Mouse (Mus musculus) lung, embryonic 16.5 days (tissue): ENCODE data around the gene Frmd4a. TPM values are rescaled to one million over a fixed set of nuclear protein-coding genes. Genes with fewer than 3 reads are reported as not detected.

Source experiments
- ATAC-seq: fragments of 200-750 bp; cut with Nextera tagmentation; 2 replicates; pipeline ENCODE4 v1.8.0; 2017; ENCODE audit warnings: low read depth, mild to moderate bottlenecking, moderate library complexity
- H3K27ac ChIP-seq: fragments of 300-500 bp; sonication (generic); 2 replicates; pipeline ENCODE4 v1.5.1; 2014; ENCODE audit warnings: mild to moderate bottlenecking, control low read depth, low read length
- H3K27me3 ChIP-seq: fragments of 300-500 bp; sonication (generic); 2 replicates; pipeline ENCODE4 v1.6.1; 2014; ENCODE audit warnings: low read depth, low read length, mixed read lengths; ENCODE audit not compliant: control insufficient read depth, insufficient read depth
- H3K36me3 ChIP-seq: fragments of 300-500 bp; sonication (generic); 2 replicates; pipeline ENCODE4 v1.6.1; 2014; ENCODE audit warnings: low read length; ENCODE audit not compliant: control insufficient read depth, insufficient read depth
- H3K4me1 ChIP-seq: fragments of 300-500 bp; sonication (generic); replicated peaks from 2 replicates; pipeline ENCODE4 v1.6.1; 2014; ENCODE audit warnings: low read length, mixed read lengths; ENCODE audit not compliant: control insufficient read depth, insufficient read depth
- H3K4me2 ChIP-seq: fragments of 300-500 bp; sonication (generic); 2 replicates; pipeline ENCODE4 v1.6.1; 2014; ENCODE audit warnings: low read depth, low read length, control low read depth
- H3K4me3 ChIP-seq: fragments of 300-500 bp; sonication (generic); 2 replicates; pipeline ENCODE4 v1.5.1; 2014; ENCODE audit warnings: mild to moderate bottlenecking, low read length, control low read depth
- H3K9ac ChIP-seq: fragments of 300-500 bp; sonication (generic); 2 replicates; pipeline ENCODE4 v1.6.1; 2014; ENCODE audit warnings: low read length, control low read depth
- H3K9me3 ChIP-seq: fragments of 300-500 bp; sonication (generic); 2 replicates; pipeline ENCODE4 v1.6.1; 2016; ENCODE audit warnings: low read length; ENCODE audit not compliant: control insufficient read depth
- WGBS: fragments of 180-500 bp; shearing (Covaris S2); extraction: QIAGEN DNeasy Blood & Tissue Kit; methylation state at CpG from one replicate; pipeline ENCODE4 v1.1.7; 2014; 5-methylcytosine and 5-hydroxymethylcytosine counted together
- polyA plus RNA-seq: library from polyadenylated mRNA; unstranded; fragments of >200 nt; fragmentation: Nextera tagmentation; extraction: Ambion mirVana; gene quantifications from 2 replicates; pipeline ENCODE4 v1.2.1, GENCODE M21; 2015

Frmd4a gene
- polyA plus RNA-seq, 1 experiment from 2014 or later, result 29.1 TPM

DNA sequence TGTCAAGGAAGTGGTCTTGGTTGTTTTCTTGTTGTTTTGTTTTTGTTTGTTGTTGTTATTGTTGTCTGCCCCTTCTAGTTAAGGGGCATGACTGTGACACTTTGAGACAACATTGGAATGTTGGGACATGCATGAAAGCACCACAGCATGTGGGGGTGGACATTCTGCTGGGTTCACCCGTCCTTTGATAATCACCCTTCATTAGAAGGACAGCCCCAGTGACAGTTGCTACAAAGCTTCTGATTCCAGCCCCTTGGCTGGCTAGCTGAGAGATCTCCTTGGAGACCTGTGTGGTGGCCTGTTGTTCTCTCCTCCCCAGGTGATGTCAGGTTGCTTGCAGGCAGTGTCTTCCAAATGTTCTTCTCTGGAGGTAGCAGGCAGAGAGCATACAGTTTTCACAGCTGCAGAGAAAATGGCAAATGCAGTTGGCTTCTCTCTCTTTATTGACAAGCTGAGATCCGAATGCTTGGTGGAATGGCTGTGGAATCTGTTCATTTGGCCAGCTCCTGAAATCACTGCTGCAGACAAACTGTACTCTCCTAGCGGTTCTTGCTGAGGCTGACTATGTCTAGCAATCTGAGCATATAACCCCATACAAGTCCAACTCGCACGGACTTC, 136.6 kb downstream of the Frmd4a start:
- Histone ChIP-seq H3K4me1 (0 out of 2 replicates have a peak, but pooled peaks cover 2% of the 10 kb centered on the region), H3K4me2 (no peak overlapping the region), H3K9me3 (no peaks in the 10 kb centered on the region), H3K27me3 (no peaks in the 10 kb centered on the region; the same call in 1 of the 2 replicates), H3K9ac (no peak overlapping the region), H3K36me3 (no peaks in the 10 kb centered on the region), H3K4me3 (no peak overlapping the region), H3K27ac (no peak overlapping the region)
- 66% methylated on average over 5 of the region's 5 CpGs for WGBS
- ATAC-seq, result no peak

- 0 out of 2 replicates have a peak, but pooled peaks cover 2% of the 10 kb centered on the region for H3K4me1 ChIP-seq
- no peaks in the 10 kb centered on the region for H3K9me3 ChIP-seq
- H3K9ac ChIP-seq, result no peak overlapping the region
- no peak overlapping the region for H3K4me2 ChIP-seq
- H3K27me3 ChIP-seq, result no peaks in the 10 kb centered on the region; the same call in 1 of the 2 replicates
- H3K4me3 ChIP-seq, result no peak overlapping the region
- no peak for ATAC-seq
- 86% methylated on average over 4 of the region's 4 CpGs for WGBS
- H3K27ac ChIP-seq, result no peak overlapping the region
- H3K36me3 ChIP-seq, result no peaks in the 10 kb centered on the region
These were observed 137.1 kb downstream of the Frmd4a start for GRCm38 (mm10) chr2:4154654-4155047.

GRCm38 (mm10) chr2:4155406-4155805, 137.9 kb downstream of the Frmd4a start:
- no peak overlapping the region for H3K27ac ChIP-seq
- 0 out of 2 replicates have a peak, but pooled peaks cover 2% of the 10 kb centered on the region for H3K4me1 ChIP-seq
- no peak for ATAC-seq
- no peak overlapping the region for H3K4me3 ChIP-seq
- no peaks in the 10 kb centered on the region for H3K36me3 ChIP-seq
- H3K27me3 ChIP-seq, result no peaks in the 10 kb centered on the region; the same call in 1 of the 2 replicates
- no peaks in the 10 kb centered on the region for H3K9me3 ChIP-seq
- H3K4me2 ChIP-seq, result no peak overlapping the region
- no peak overlapping the region for H3K9ac ChIP-seq

DNA sequence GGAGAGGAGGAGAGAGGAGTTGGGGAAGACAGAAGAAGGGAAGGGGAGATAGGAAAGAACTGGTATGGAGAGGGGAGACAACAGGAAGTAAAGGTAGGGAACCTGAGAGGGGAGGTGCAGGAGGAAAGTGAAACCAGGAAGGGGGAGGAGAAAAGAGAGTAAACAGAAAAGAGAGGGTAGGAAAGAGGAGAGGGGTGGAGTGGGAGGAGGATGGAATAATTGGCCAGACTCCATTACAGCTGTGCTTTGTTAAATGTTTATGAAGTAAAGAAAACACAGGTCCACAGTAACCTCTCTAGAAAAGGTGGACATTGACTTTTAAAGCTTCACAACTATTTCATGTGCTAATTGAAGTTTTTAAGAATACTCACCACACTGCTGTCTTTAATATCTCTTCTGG, 139.0 kb downstream of the Frmd4a start:
- ATAC-seq, result no peak
- H3K4me1 ChIP-seq, result 0 out of 2 replicates have a peak, but pooled peaks cover 2% of the 10 kb centered on the region
- H3K4me3 ChIP-seq, result no peak overlapping the region
- no peak overlapping the region for H3K4me2 ChIP-seq
- H3K9me3 ChIP-seq, result no peaks in the 10 kb centered on the region
- no peak overlapping the region for H3K27ac ChIP-seq
- no peak overlapping the region for H3K9ac ChIP-seq
- H3K27me3 ChIP-seq, result no peaks in the 10 kb centered on the region; the same call in 1 of the 2 replicates
- no peaks in the 10 kb centered on the region for H3K36me3 ChIP-seq

GRCm38 (mm10) chr2:4157396-4157795, 139.9 kb downstream of the Frmd4a start:
- Histone ChIP-seq H3K4me1 (0 out of 2 replicates have a peak, but pooled peaks cover 2% of the 10 kb centered on the region), H3K27ac (no peak overlapping the region), H3K4me3 (no peak overlapping the region), H3K4me2 (no peak overlapping the region), H3K9me3 (no peaks in the 10 kb centered on the region), H3K27me3 (no peaks in the 10 kb centered on the region), H3K9ac (no peak overlapping the region), H3K36me3 (no peaks in the 10 kb centered on the region)
- no peak for ATAC-seq
- 80% methylated on average over 4 of the region's 4 CpGs for WGBS

- H3K27me3 ChIP-seq, result no peaks in the 10 kb centered on the region
- H3K4me1 ChIP-seq, result no peaks in the 10 kb centered on the region
- H3K36me3 ChIP-seq, result no peaks in the 10 kb centered on the region
- H3K4me3 ChIP-seq, result no peak overlapping the region
- H3K9me3 ChIP-seq, result no peaks in the 10 kb centered on the region
- no peak for ATAC-seq
- H3K27ac ChIP-seq, result no peak overlapping the region
- no peak overlapping the region for H3K4me2 ChIP-seq
- 70% methylated on average over 15 of the region's 15 CpGs for WGBS
- H3K9ac ChIP-seq, result no peak overlapping the region
These were observed 142.2 kb downstream of the Frmd4a start for GRCm38 (mm10) chr2:4159574-4160203.

DNA sequence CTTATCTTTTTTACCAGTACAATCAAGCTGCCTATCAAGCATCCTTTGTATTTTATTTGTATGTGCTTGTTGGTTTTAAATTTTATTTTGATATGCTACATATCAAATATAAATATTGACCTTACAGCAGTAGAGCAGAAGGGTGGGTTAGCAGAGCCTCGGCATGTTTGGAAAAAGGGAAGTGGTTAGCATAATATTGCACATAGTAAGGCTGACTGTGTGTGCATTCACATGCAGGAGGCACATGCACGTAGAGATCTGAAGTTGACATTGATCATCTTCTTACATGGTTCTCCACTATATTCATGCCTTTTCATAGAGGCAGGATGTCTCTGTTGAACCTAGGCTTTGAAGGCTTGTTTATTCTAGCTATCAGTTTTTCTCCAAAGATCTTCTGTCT, 148.7 kb downstream of the Frmd4a start:
- H3K36me3 ChIP-seq, result no peaks in the 10 kb centered on the region
- H3K9ac ChIP-seq, result no peak overlapping the region
- no peak overlapping the region for H3K4me2 ChIP-seq
- WGBS, result 70% methylated on average over 2 of the region's 2 CpGs
- H3K27me3 ChIP-seq, result no peaks in the 10 kb centered on the region
- no peaks in the 10 kb centered on the region for H3K9me3 ChIP-seq
- H3K27ac ChIP-seq, result no peak overlapping the region
- no peaks in the 10 kb centered on the region for H3K4me1 ChIP-seq
- ATAC-seq, result no peak
- no peak overlapping the region for H3K4me3 ChIP-seq

DNA sequence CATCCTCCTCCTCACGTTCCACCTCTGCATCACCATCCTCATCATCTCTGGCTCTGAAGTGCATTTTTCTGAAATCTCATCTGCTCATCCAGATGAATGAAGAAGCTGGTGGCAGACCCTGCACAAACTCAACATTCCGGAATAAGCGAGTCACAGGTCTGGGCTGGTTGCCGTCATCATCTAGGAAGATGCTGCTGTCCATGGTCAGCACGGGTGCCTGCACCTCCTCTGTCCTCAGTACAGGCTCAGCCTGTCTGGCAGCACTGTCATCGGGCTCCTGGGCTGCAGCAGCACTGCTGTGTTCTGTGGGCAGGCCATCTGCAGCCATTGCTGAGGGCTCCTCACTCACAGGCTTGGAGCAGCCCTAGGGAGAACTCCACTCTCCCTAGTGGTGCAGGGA, 149.6 kb downstream of the Frmd4a start:
- Histone ChIP-seq H3K9ac (no peak overlapping the region), H3K9me3 (no peaks in the 10 kb centered on the region), H3K27me3 (no peaks in the 10 kb centered on the region), H3K4me3 (no peak overlapping the region), H3K4me2 (no peak overlapping the region), H3K27ac (no peak overlapping the region), H3K36me3 (no peaks in the 10 kb centered on the region), H3K4me1 (no peaks in the 10 kb centered on the region)
- ATAC-seq, result no peak
- 83% methylated on average over 6 of the region's 6 CpGs for WGBS

DNA sequence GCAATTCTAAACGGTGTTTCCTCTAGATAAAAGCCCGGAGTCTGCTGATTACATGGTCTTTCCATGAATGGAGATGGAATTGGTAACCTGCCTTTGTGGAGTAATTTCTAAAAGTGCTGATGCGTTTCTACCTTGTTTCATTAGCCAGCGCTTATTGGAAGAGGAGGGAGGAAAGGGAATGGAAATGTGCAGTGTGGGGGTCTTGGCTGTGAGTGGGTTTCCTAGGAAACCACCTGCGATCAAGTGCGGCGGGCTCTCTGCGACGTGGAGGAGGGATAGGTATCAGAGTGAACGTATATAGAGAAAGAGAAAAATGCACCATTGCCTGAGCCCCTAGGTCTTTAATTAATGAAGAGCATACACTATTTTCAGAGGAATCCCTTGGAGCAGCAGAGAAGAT, 152.2 kb downstream of the Frmd4a start:
- Histone ChIP-seq H3K9ac (no peak overlapping the region), H3K4me2 (no peak overlapping the region), H3K9me3 (no peaks in the 10 kb centered on the region), H3K36me3 (no peaks in the 10 kb centered on the region), H3K4me3 (no peak overlapping the region), H3K27ac (no peak overlapping the region), H3K27me3 (no peaks in the 10 kb centered on the region), H3K4me1 (no peaks in the 10 kb centered on the region)
- no peak for ATAC-seq
- WGBS, result 73% methylated on average over 10 of the region's 10 CpGs
